Mouse (Mus musculus) erythroblast, embryonic 14.5 days (primary cell): Measurements from ENCODE around the gene Ccdc173.

Experiments
- GATA1 ChIP-seq: IDR thresholded peaks from 2 replicates; pipeline ENCODE4 v1.6.1; 2012; ENCODE audit warnings: low read length, inconsistent platforms, mixed read lengths
- TAL1 ChIP-seq: IDR thresholded peaks from 3 replicates; pipeline ENCODE4 v1.6.1; 2012; ENCODE audit warnings: low read length, inconsistent platforms, mixed read lengths

DNA sequence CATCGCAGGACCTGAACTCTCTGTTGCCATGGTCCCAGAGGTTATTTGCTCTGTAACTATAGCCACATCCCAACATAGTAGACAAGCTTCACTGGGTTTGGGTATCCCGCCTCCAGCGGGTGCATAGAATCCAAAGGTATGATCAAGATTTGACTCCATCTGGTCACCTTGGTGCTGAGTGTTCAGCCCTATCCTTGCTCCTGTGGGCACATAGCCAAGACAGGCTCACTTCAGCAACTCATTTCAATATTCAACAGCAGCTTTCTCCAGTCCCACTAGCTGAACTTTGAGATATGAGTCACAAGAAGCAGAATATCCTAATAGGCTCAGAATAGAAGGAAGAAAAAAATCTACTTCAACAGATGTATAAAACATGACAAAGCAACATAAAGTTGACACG lies 26.0 kb downstream of the Ccdc173 start:
- TF ChIP-seq GATA1 (no peak), TAL1 (no peak)
